7 mouse cellular contexts compared by ENCODE assay signal in the genomic region with DNA sequence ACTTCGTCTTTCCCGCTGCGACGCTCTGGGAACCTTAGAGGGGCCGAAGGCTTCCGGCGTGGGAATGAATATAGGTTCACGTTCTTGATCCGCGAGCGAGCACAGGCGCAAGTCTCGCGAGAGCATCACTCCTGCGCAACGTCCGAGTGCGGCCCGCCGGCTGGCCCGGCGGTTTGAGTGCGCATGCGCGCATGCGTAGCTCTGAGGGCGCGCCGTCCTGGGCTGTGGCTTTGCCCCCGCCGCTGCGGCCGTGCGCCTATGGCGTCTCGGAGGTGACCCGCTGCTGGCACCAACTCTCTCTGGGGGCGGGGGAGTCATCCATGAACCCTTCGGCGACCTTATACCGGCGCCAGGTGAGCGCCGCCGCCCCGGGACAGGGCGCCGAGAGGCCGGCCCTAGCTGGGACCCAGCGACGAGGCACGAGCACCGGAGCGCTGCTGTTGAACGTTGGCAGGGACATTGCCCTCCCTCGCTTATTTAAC. TPM values are rescaled to one million over a fixed set of nuclear protein-coding genes. Genes with fewer than 3 reads are reported as not detected.
A peak's percentile ranks its signal among the peaks of the same experiment; 100 is the strongest.
DNase-seq lines count a peak whose midpoint lies in the region; ATAC-seq and TF ChIP-seq lines count a peak whose summit lies in the region.

A gene (plus strand): TSS at position 172 of the 482 bp plus-strand sequence.

- H3K9me3 ChIP-seq in embryonic facial prominence, embryonic 12.5 days, result no peaks in the 10 kb centered on the region
- H3K9me3 ChIP-seq in limb, embryonic 12.5 days, result no peaks in the 10 kb centered on the region
- no peaks in the 10 kb centered on the region for H3K9me3 ChIP-seq in midbrain, embryonic 15.5 days

- under 1% methylated on average over 55 of the region's 56 CpGs for WGBS in embryonic facial prominence, embryonic 12.5 days
- WGBS in kidney, adult 2 months, result under 1% methylated on average over 56 of the region's 56 CpGs
- under 1% methylated on average over 56 of the region's 56 CpGs for WGBS in limb, embryonic 12.5 days
- WGBS in midbrain, embryonic 15.5 days, result under 1% methylated on average over 56 of the region's 56 CpGs
- under 1% methylated on average over 56 of the region's 56 CpGs for WGBS in spleen, adult 2 months

- peak; percentile 94 for TF ChIP-seq POLR2A in kidney, adult 2 months (IDR thresholded peaks at IDR 0.05; ENCODE audit: low read depth, low read length)
- TF ChIP-seq POLR2A in spleen, adult 2 months (IDR thresholded peaks at IDR 0.05; ENCODE audit: low read depth, low read length), result peak; percentile 96

- no peak for TF ChIP-seq CTCF in kidney, adult 2 months (conservative IDR thresholded peaks at IDR 0.05; ENCODE audit: insufficient read depth, insufficient read length, low read depth, low read length)
- no peak for TF ChIP-seq CTCF in spleen, adult 2 months (IDR thresholded peaks at IDR 0.05; ENCODE audit: extremely low read depth, insufficient read depth, insufficient read length, insufficient replicate concordance)

- peak within 1 kb of the TSS; percentile 76 for H3K27ac ChIP-seq in embryonic facial prominence, embryonic 12.5 days
- H3K27ac ChIP-seq in kidney, adult 2 months (ENCODE audit: insufficient read depth, low read depth, low read length), result peak within 1 kb of the TSS; percentile 96
- peak within 1 kb of the TSS; percentile 86 for H3K27ac ChIP-seq in limb, embryonic 12.5 days
- peak within 1 kb of the TSS; percentile 91 for H3K27ac ChIP-seq in midbrain, embryonic 15.5 days
- H3K27ac ChIP-seq in spleen, adult 2 months (ENCODE audit: insufficient read depth, low read length), result peak within 1 kb of the TSS; percentile 83

- peaks cover 30% of the 10 kb centered on the region for H3K36me3 ChIP-seq in embryonic facial prominence, embryonic 12.5 days
- H3K36me3 ChIP-seq in kidney, adult 2 months (ENCODE audit: control insufficient read depth, insufficient read depth, low read length), result no peaks in the 10 kb centered on the region; the same call in 1 of the 2 replicates
- peaks cover 33% of the 10 kb centered on the region for H3K36me3 ChIP-seq in limb, embryonic 12.5 days
- peaks cover 23% of the 10 kb centered on the region for H3K36me3 ChIP-seq in midbrain, embryonic 15.5 days (replicated peaks)
- peaks cover 11% of the 10 kb centered on the region for H3K36me3 ChIP-seq in spleen, adult 2 months (ENCODE audit: control insufficient read depth, insufficient read depth, low read length)

- no peaks in the 10 kb centered on the region for H3K27me3 ChIP-seq in embryonic facial prominence, embryonic 12.5 days
- no peaks in the 10 kb centered on the region for H3K27me3 ChIP-seq in kidney, adult 2 months (replicated peaks; ENCODE audit: control insufficient read depth, insufficient read depth, low read length)
- no peaks in the 10 kb centered on the region for H3K27me3 ChIP-seq in limb, embryonic 12.5 days
- no peaks in the 10 kb centered on the region for H3K27me3 ChIP-seq in midbrain, embryonic 15.5 days (replicated peaks)
- no peaks in the 10 kb centered on the region for H3K27me3 ChIP-seq in spleen, adult 2 months (ENCODE audit: control insufficient read depth, insufficient read depth, low read length)

- peak within 1 kb of the TSS; percentile 84 for H3K9ac ChIP-seq in embryonic facial prominence, embryonic 12.5 days
- peak within 1 kb of the TSS; percentile 89 for H3K9ac ChIP-seq in limb, embryonic 12.5 days (replicated peaks)
- H3K9ac ChIP-seq in midbrain, embryonic 15.5 days, result peak within 1 kb of the TSS; percentile 70

- peak within 1 kb of the TSS; percentile 76 for H3K4me3 ChIP-seq in embryonic facial prominence, embryonic 12.5 days
- H3K4me3 ChIP-seq in kidney, adult 2 months (ENCODE audit: insufficient read depth, low read depth, low read length), result peak within 1 kb of the TSS; percentile 81
- peak within 1 kb of the TSS; percentile 74 for H3K4me3 ChIP-seq in limb, embryonic 12.5 days (replicated peaks)
- H3K4me3 ChIP-seq in midbrain, embryonic 15.5 days, result peak within 1 kb of the TSS; percentile 50
- H3K4me3 ChIP-seq in spleen, adult 2 months (ENCODE audit: extremely low read depth, insufficient read depth, insufficient read length), result peak within 1 kb of the TSS; percentile 71

- H3K4me1 ChIP-seq in embryonic facial prominence, embryonic 12.5 days, result no peaks in the 10 kb centered on the region
- H3K4me1 ChIP-seq in kidney, adult 2 months (ENCODE audit: control insufficient read depth, insufficient read depth, low read length), result 0 out of 2 replicates have a peak, but pooled peaks cover 5% of the 10 kb centered on the region
- H3K4me1 ChIP-seq in limb, embryonic 12.5 days (replicated peaks), result peaks cover 3% of the 10 kb centered on the region; the same call in 1 of the 2 replicates
- H3K4me1 ChIP-seq in midbrain, embryonic 15.5 days, result peaks cover 8% of the 10 kb centered on the region; the same call in 1 of the 2 replicates
- H3K4me1 ChIP-seq in spleen, adult 2 months (ENCODE audit: control insufficient read depth, insufficient read depth, insufficient read length), result peaks cover 2% of the 10 kb centered on the region; the same call in 1 of the 2 replicates

- DNase-seq in adrenal gland, postnatal 25 days, result peak; percentile 95
- peak; percentile 93 to 96 for DNase-seq in heart, adult 18-20 months
- peak; percentile 96 for DNase-seq in kidney, adult 2 months
- DNase-seq in spleen, adult 2 months (ENCODE audit: low read depth in 1 of 2, low spot score in 2 of 2), result peak; percentile 89 to 92

- H3K4me2 ChIP-seq in embryonic facial prominence, embryonic 12.5 days (replicated peaks), result peak within 1 kb of the TSS; percentile 68
- H3K4me2 ChIP-seq in limb, embryonic 12.5 days, result peak within 1 kb of the TSS; percentile 67
- peak within 1 kb of the TSS; percentile 67 for H3K4me2 ChIP-seq in midbrain, embryonic 15.5 days

- ATAC-seq in embryonic facial prominence, embryonic 12.5 days (ENCODE audit: insufficient number of reproducible peaks, insufficient read depth, low FRiP score, low TSS enrichment), result peak; percentile 95
- peak; percentile 93 for ATAC-seq in limb, embryonic 12.5 days (ENCODE audit: insufficient number of reproducible peaks, insufficient read depth, low FRiP score, low TSS enrichment, low read depth)
- ATAC-seq in midbrain, embryonic 15.5 days (replicated peaks), result peak; percentile 98

RNA-seq across cellular contexts. Expression of the gene that starts here (rescaled TPM):
- total RNA-seq in adrenal gland, postnatal 25 days (2021), result 4.9 and 5.0 TPM in 2 replicates
- polyA plus RNA-seq in embryonic facial prominence, embryonic 12.5 days (2016; fragmentation: Nextera tagmentation; extraction: Ambion mirVana), result 7.1 and 7.8 TPM in 2 replicates
- 1 to 10 TPM; 3.8 to 4.1 TPM for total RNA-seq in heart, adult 18-20 months (2021)
- polyA plus RNA-seq in kidney, adult 2 months (2012; rRNA removed), result 3.7 and 4.1 TPM in 2 replicates
- polyA plus RNA-seq in limb, embryonic 12.5 days (2016; fragmentation: Nextera tagmentation; extraction: Ambion mirVana), result 5.9 and 7.5 TPM in 2 replicates
- 4.4 and 6.7 TPM in 2 replicates for polyA plus RNA-seq in midbrain, embryonic 15.5 days (2015; fragmentation: Nextera tagmentation; extraction: Ambion mirVana)
- polyA plus RNA-seq in spleen, adult 2 months (2012; rRNA removed), result 1.1 and 1.3 TPM in 2 replicates

Comparison
In these comparisons a context has a peak if more than half of its experiments do, and no peak if none do; other contexts are left out.
1. Peak in every context shown above with its lines: DNase-seq, ATAC-seq, H3K4me3 ChIP-seq and H3K27ac ChIP-seq.